Mouse (Mus musculus): Measurements from ENCODE around the gene Parp9. TPM values are rescaled to one million over a fixed set of nuclear protein-coding genes. Genes with fewer than 3 reads are reported as not detected.
A peak's percentile ranks its signal among the peaks of the same experiment; 100 is the strongest.
"Not testable (repeated sequence)": the region's sequence is repeated elsewhere in the genome, so short reads cannot be mapped to it uniquely, and the experiment has no call there.

Gene Parp9
- polyA plus RNA-seq, 1 experiment from 2014 or later: 8.8 TPM

DNA sequence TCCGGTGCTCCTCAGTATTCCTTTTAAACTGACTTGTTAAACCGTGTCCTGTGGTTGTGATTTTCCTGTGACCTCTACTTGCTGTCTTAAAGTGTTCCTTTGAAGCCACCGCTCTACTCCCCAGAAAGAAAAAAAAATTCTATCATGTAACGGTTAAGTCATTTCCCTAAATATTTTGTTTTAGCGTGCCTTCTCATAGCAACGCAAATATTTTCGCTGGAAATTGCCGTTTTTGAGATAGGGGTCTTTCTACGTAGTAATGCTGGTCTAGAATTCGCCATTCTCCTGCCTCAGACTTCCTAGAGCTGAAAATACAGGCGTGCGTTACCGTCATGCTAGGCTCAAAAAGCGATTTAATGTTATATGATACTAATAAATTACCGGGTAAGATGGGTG is 44.2 kb downstream of the Parp9 start:
- no peak for ATAC-seq (ENCODE audit: low read depth)
- no peaks in the 10 kb centered on the region for H3K36me3 ChIP-seq (ENCODE audit: control insufficient read depth, insufficient read depth, low read length)
- WGBS: 2% methylated on average over 15 of the region's 15 CpGs
- H3K4me2 ChIP-seq (ENCODE audit: low read depth, low read length): peak overlapping the region; percentile 89
- peak overlapping the region; percentile 92 for H3K9ac ChIP-seq (ENCODE audit: low read length)
- peaks cover 3% of the 10 kb centered on the region; the same call in 1 of the 2 replicates for H3K4me1 ChIP-seq (replicated peaks; ENCODE audit: control insufficient read depth, insufficient read depth, low read length)
- H3K27ac ChIP-seq (ENCODE audit: low read length): no peak overlapping the region
- H3K4me3 ChIP-seq (ENCODE audit: low read length): peak overlapping the region; percentile 86
- no peaks in the 10 kb centered on the region for H3K27me3 ChIP-seq (ENCODE audit: control insufficient read depth, insufficient read depth, low read depth, low read length)
- no peaks in the 10 kb centered on the region for H3K9me3 ChIP-seq (ENCODE audit: control insufficient read depth, low read length)

DNA sequence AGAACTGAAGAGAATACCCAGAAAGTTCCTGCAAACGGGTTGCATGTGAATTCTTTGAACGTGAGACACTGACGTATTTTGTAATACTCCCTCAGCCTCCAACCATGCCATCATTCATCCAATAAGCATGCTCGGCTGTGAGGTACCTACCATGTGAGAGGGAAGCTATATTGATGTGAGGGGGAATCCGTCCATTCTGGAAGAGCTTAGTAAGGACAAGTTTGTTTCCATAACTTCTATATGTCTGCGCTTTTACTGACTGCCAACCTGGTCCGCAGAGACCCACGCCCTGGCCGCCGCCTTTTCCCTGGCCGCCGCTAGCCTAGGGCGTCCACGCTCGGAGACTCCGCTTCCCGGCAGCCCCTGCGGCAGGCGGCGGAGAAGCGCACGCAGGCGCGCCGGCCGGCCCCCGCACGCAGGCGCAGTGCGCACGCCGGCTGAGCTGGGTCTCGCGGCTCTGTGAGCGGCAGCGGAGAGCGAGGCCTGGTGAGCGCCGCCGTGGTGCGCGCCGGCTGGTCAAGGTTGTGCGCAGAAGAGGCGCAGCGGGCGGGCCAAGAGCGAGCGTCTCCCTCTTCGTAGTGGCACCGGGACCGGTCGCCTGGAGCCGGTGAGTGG is 44.7 kb downstream of the Parp9 start:
- ATAC-seq (ENCODE audit: low read depth): peak; percentile 97
- Histone ChIP-seq H3K9me3 (ENCODE audit: control insufficient read depth, low read length) (no peaks in the 10 kb centered on the region), H3K4me1 (replicated peaks; ENCODE audit: control insufficient read depth, insufficient read depth, low read length) (peaks cover 3% of the 10 kb centered on the region; the same call in 1 of the 2 replicates), H3K27ac (ENCODE audit: low read length) (peak overlapping the region; percentile 96), H3K4me2 (ENCODE audit: low read depth, low read length) (peak overlapping the region; percentile 89), H3K9ac (ENCODE audit: low read length) (peak overlapping the region; percentile 92), H3K4me3 (ENCODE audit: low read length) (peak overlapping the region; percentile 86), H3K36me3 (ENCODE audit: control insufficient read depth, insufficient read depth, low read length) (no peaks in the 10 kb centered on the region), H3K27me3 (ENCODE audit: control insufficient read depth, insufficient read depth, low read depth, low read length) (no peaks in the 10 kb centered on the region)
- under 1% methylated on average over 38 of the region's 54 CpGs for WGBS

DNA sequence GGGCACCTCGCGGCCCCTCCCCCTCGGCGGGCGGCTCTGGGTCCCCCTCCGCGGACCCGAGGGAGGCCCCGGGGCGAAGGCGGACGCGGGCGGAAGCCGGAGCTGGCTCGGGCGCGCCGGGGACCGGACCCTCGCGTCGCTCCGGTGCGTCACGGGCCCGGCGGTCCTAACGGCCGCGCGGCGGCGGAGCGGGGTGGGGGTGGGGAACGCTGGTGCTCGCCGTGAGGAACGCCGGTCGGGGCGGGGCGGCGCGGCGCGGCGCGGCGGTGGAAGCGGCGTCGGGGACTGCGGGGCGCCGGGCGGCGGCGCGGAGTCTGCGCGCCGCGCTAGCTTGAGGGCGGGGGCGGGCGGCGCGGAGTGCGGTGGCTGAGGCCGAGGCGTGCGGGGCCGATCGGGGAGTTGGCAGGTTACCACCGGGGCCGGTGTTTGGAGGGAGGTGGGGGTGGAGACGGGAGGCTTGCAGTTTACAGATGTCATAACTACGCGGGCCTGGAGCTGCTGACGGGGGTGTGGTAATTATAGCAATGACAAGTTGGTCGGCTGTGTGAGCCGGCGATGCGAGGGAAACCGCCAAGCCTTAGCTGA is 45.3 kb downstream of the Parp9 start:
- Histone ChIP-seq H3K4me3 (ENCODE audit: low read length) (peak overlapping the region; percentile 86), H3K27ac (ENCODE audit: low read length) (peak overlapping the region; percentile 96), H3K9ac (ENCODE audit: low read length) (peak overlapping the region; percentile 92), H3K9me3 (ENCODE audit: control insufficient read depth, low read length) (no peaks in the 10 kb centered on the region), H3K27me3 (ENCODE audit: control insufficient read depth, insufficient read depth, low read depth, low read length) (no peaks in the 10 kb centered on the region), H3K36me3 (ENCODE audit: control insufficient read depth, insufficient read depth, low read length) (no peaks in the 10 kb centered on the region), H3K4me1 (replicated peaks; ENCODE audit: control insufficient read depth, insufficient read depth, low read length) (peaks cover 3% of the 10 kb centered on the region; the same call in 1 of the 2 replicates), H3K4me2 (ENCODE audit: low read depth, low read length) (peak overlapping the region; percentile 75)
- ATAC-seq (ENCODE audit: low read depth): peak; percentile 74
- WGBS: 0% methylated on average over 33 of the region's 86 CpGs

DNA sequence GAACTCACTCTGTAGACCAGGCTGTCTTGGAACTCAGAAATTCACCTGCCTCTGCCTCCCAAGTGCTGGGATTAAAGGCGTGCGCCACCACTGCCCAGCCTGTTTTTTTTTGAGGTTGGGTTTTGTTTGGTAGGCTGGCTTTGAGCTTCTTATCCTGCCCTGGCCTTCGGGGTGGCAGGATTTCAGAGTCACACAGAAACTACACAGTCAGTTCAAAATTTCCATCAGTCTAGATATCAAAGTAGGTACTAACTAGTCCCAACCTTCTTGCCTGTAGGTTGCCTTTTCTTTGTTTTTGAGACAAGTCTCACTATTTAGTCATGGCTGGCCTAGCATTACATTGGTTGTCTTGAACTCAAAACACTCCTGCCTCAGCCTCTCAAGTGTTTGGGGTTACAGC is 46.2 kb downstream of the Parp9 start:
- no peak for ATAC-seq (ENCODE audit: low read depth)
- 46% methylated on average over 3 of the region's 3 CpGs for WGBS
- Histone ChIP-seq H3K9ac (ENCODE audit: low read length) (no peak overlapping the region), H3K27me3 (ENCODE audit: control insufficient read depth, insufficient read depth, low read depth, low read length) (no peaks in the 10 kb centered on the region), H3K9me3 (ENCODE audit: control insufficient read depth, low read length) (no peaks in the 10 kb centered on the region), H3K27ac (ENCODE audit: low read length) (no peak overlapping the region), H3K4me1 (replicated peaks; ENCODE audit: control insufficient read depth, insufficient read depth, low read length) (peaks cover 3% of the 10 kb centered on the region; the same call in 1 of the 2 replicates), H3K4me2 (ENCODE audit: low read depth, low read length) (peak overlapping the region; percentile 75), H3K36me3 (ENCODE audit: control insufficient read depth, insufficient read depth, low read length) (no peaks in the 10 kb centered on the region; the same call in 1 of the 2 replicates), H3K4me3 (ENCODE audit: low read length) (no peak overlapping the region; the same call in 1 of the 2 replicates)

DNA sequence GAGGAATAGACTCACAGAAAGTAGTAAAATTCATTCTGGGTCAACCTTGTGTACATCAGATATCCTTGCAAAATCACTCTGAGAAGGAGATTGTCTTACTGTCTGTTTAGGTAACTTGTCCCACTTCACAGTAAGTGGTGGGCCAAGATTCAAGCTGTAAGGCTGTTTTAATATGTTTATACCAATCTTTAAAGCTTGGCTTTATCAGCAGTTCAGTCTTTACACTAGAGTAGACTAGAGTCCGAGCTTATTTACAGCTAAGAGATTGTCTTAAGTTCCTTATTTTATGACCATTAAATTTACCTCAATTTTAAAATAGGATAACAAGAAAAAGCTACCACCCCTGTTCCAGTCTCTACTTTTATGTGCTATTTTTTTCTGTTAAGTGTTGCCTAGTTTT is 49.7 kb downstream of the Parp9 start:
- no peaks in the 10 kb centered on the region for H3K27me3 ChIP-seq (ENCODE audit: control insufficient read depth, insufficient read depth, low read depth, low read length)
- 56% methylated on average over 1 of the region's 1 CpGs for WGBS
- peaks cover 2% of the 10 kb centered on the region; the same call in 1 of the 2 replicates for H3K4me1 ChIP-seq (replicated peaks; ENCODE audit: control insufficient read depth, insufficient read depth, low read length)
- no peak overlapping the region for H3K4me2 ChIP-seq (ENCODE audit: low read depth, low read length)
- H3K4me3 ChIP-seq (ENCODE audit: low read length): no peak overlapping the region
- no peaks in the 10 kb centered on the region for H3K9me3 ChIP-seq (ENCODE audit: control insufficient read depth, low read length)
- no peak for ATAC-seq (ENCODE audit: low read depth)
- H3K36me3 ChIP-seq (ENCODE audit: control insufficient read depth, insufficient read depth, low read length): no peaks in the 10 kb centered on the region; the same call in 1 of the 2 replicates
- no peak overlapping the region for H3K9ac ChIP-seq (ENCODE audit: low read length)
- no peak overlapping the region for H3K27ac ChIP-seq (ENCODE audit: low read length)

DNA sequence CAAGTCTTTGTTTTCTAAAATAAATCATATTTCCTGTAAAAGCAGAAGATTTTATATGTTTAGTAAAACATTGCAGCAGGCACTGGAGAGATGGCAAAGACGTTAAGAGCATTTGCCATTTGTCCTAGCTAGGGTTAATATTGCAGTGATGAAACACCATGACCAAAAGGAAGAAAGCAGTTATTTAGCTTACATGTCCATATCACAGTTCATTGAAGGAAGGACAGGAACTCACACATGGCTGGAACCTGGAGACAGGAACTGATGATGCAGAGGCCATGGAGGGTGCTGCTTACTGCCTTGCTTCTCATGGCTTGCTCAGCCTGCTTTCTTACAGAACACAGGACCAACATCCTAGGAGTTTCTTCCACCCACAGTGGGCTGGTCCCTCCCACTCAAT is 54.1 kb downstream of the Parp9 start:
- H3K27me3 ChIP-seq (ENCODE audit: control insufficient read depth, insufficient read depth, low read depth, low read length): no peaks in the 10 kb centered on the region
- H3K4me3 ChIP-seq (ENCODE audit: low read length): no peak overlapping the region
- no peaks in the 10 kb centered on the region; the same call in 1 of the 2 replicates for H3K36me3 ChIP-seq (ENCODE audit: control insufficient read depth, insufficient read depth, low read length)
- 0 out of 2 replicates have a peak, but pooled peaks cover 2% of the 10 kb centered on the region for H3K4me1 ChIP-seq (replicated peaks; ENCODE audit: control insufficient read depth, insufficient read depth, low read length)
- no peak for ATAC-seq (ENCODE audit: low read depth)
- H3K9ac ChIP-seq (ENCODE audit: low read length): no peak overlapping the region
- WGBS: 47% methylated on average over 1 of the region's 1 CpGs
- H3K9me3 ChIP-seq (ENCODE audit: control insufficient read depth, low read length): no peaks in the 10 kb centered on the region
- no peak overlapping the region for H3K27ac ChIP-seq (ENCODE audit: low read length)
- no peak overlapping the region for H3K4me2 ChIP-seq (ENCODE audit: low read depth, low read length)

DNA sequence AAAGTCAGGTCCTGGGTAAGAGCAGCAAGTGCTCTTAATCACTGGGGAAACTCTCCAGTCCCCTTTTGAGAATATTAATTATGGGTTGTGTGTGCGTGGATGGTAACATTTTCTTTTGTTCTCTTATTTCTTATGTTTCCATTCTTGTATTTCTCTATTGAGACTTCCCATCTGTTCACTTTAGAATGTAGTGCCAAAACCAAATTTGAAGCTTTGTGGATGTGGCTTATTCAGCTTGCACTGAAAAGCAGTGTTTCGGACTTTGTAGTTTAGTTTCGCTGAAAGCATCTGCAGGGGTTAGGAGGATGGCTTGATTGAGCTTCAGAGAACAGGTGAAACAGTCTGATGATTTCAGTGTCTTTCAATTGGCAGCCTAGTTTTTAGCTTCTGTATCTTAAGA is 55.0 kb downstream of the Parp9 start:
- Histone ChIP-seq H3K4me1 (replicated peaks; ENCODE audit: control insufficient read depth, insufficient read depth, low read length) (0 out of 2 replicates have a peak, but pooled peaks cover 2% of the 10 kb centered on the region), H3K4me3 (ENCODE audit: low read length) (no peak overlapping the region), H3K9me3 (ENCODE audit: control insufficient read depth, low read length) (no peaks in the 10 kb centered on the region), H3K36me3 (ENCODE audit: control insufficient read depth, insufficient read depth, low read length) (no peaks in the 10 kb centered on the region; the same call in 1 of the 2 replicates), H3K27me3 (ENCODE audit: control insufficient read depth, insufficient read depth, low read depth, low read length) (no peaks in the 10 kb centered on the region), H3K9ac (ENCODE audit: low read length) (no peak overlapping the region), H3K4me2 (ENCODE audit: low read depth, low read length) (no peak overlapping the region), H3K27ac (ENCODE audit: low read length) (no peak overlapping the region)
- 87% methylated on average over 3 of the region's 3 CpGs for WGBS
- no peak for ATAC-seq (ENCODE audit: low read depth)

DNA sequence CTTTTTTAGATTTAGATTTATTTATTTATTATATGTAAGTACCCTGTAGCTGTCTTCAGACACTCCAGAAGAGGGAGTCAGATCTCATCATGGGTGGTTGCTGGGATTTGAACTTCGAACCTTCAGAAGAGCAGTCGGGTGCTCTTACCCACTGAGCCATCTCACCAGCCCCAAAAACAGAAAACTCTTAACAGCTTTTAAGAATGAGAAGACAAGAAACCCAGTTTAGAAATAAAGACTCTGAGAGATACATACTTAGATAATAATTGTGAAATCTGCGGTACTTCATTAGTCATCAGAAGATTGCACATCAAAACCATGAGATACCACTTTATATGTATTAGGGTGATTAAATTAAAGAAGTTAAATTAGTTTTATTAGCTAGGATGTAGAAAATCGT is 60.6 kb downstream of the Parp9 start:
- not testable (repeated sequence) for H3K27ac ChIP-seq (ENCODE audit: low read length); H3K4me3 ChIP-seq (ENCODE audit: low read length); H3K9me3 ChIP-seq (ENCODE audit: control insufficient read depth, low read length); H3K36me3 ChIP-seq (ENCODE audit: control insufficient read depth, insufficient read depth, low read length); H3K27me3 ChIP-seq (ENCODE audit: control insufficient read depth, insufficient read depth, low read depth, low read length); ATAC-seq (ENCODE audit: low read depth); H3K9ac ChIP-seq (ENCODE audit: low read length); H3K4me2 ChIP-seq (ENCODE audit: low read depth, low read length); H3K4me1 ChIP-seq (replicated peaks; ENCODE audit: control insufficient read depth, insufficient read depth, low read length)
- WGBS: 90% methylated on average over 4 of the region's 4 CpGs

DNA sequence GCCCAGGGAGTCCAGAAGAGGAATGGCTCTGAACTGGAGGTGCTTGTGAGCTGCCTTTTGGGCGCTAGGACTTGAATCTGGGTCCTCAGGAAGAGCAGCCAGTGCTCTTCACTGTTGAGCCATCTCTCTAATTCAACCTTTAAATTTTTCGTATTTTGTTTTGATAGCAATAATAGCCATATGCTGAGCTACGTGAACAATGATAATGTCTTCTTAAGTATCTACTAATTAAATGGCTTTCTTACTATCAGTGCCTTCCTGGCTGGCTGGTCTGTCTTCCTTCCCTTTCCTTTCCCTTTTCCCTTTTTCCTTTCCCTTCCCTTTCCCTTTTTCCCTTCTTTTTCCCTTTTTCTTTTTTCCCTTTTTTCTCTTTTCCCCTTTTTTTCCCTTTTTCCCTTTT is 70.1 kb downstream of the Parp9 start:
- Histone ChIP-seq H3K4me3 (ENCODE audit: low read length) (no peak overlapping the region), H3K4me2 (ENCODE audit: low read depth, low read length) (no peak overlapping the region), H3K27ac (ENCODE audit: low read length) (no peak overlapping the region), H3K4me1 (replicated peaks; ENCODE audit: control insufficient read depth, insufficient read depth, low read length) (no peaks in the 10 kb centered on the region), H3K9me3 (ENCODE audit: control insufficient read depth, low read length) (no peaks in the 10 kb centered on the region), H3K9ac (ENCODE audit: low read length) (no peak overlapping the region), H3K27me3 (ENCODE audit: control insufficient read depth, insufficient read depth, low read depth, low read length) (no peaks in the 10 kb centered on the region), H3K36me3 (ENCODE audit: control insufficient read depth, insufficient read depth, low read length) (0 out of 2 replicates have a peak, but pooled peaks cover 2% of the 10 kb centered on the region)
- no peak for ATAC-seq (ENCODE audit: low read depth)
- whole genome bisulfite sequencing: 91% methylated on average over 3 of the region's 3 CpGs
